Mouse (Mus musculus) heart, embryonic 14.5 days (tissue): ENCODE measurements around the gene Vars. TPM values are rescaled to one million over a fixed set of nuclear protein-coding genes. Genes with fewer than 3 reads are reported as not detected.

Experiments used
- ATAC-seq: fragments of 200-750 bp; cut with Nextera tagmentation; 2 replicates; pipeline ENCODE4 v1.8.0; 2017; ENCODE audit warnings: low read depth, moderate TSS enrichment; ENCODE audit not compliant: insufficient number of reproducible peaks, insufficient read depth, low FRiP score
- H3K27ac ChIP-seq, 2 experiments: fragments of 200-500 bp in 1 of 2; fragments of 300-500 bp in 1 of 2; sonication (generic) in 1 of 2; replicated peaks in 1 of 2; 2 replicates each; pipeline ENCODE4 v1.5.1; 2012 to 2014; ENCODE audit warnings: low read depth in 2 of 2, low read length in 2 of 2, control low read depth in 1 of 2, mild to moderate bottlenecking in 1 of 2, mixed read lengths in 1 of 2; ENCODE audit not compliant: control insufficient read depth in 1 of 2, insufficient read depth in 1 of 2
- H3K27me3 ChIP-seq: fragments of 300-500 bp; sonication (generic); 2 replicates; pipeline ENCODE4 v1.6.1; 2014; ENCODE audit warnings: mild to moderate bottlenecking, low read length, control low read depth; ENCODE audit not compliant: control insufficient read depth, insufficient read depth
- H3K36me3 ChIP-seq: fragments of 300-500 bp; sonication (generic); 2 replicates; pipeline ENCODE4 v1.6.1; 2014; ENCODE audit warnings: mild to moderate bottlenecking, control low read depth, low read length, mixed read lengths; ENCODE audit not compliant: control insufficient read depth, insufficient read depth
- H3K4me1 ChIP-seq, 2 experiments: fragments of 200-500 bp in 1 of 2; fragments of 300-500 bp in 1 of 2; sonication (generic) in 1 of 2; 2 replicates each; pipeline ENCODE4 v1.6.1; 2012 to 2014; ENCODE audit warnings: low read length in 2 of 2, control low read depth in 1 of 2, mixed read lengths in 1 of 2; ENCODE audit not compliant: control insufficient read depth in 2 of 2, insufficient read depth in 2 of 2
- H3K4me2 ChIP-seq: fragments of 300-500 bp; sonication (generic); 2 replicates; pipeline ENCODE4 v1.6.1; 2014; ENCODE audit warnings: mild to moderate bottlenecking, low read length
- H3K4me3 ChIP-seq, 2 experiments: fragments of 200-500 bp in 1 of 2; fragments of 300-500 bp in 1 of 2; sonication (generic) in 1 of 2; 2 replicates each; pipeline ENCODE4 v1.5.1; 2012 to 2014; ENCODE audit warnings: low read length in 2 of 2, mild to moderate bottlenecking in 2 of 2, control low read depth in 1 of 2, low read depth in 1 of 2, moderate library complexity in 1 of 2; ENCODE audit not compliant: control insufficient read depth in 1 of 2, insufficient read depth in 1 of 2
- H3K9ac ChIP-seq: fragments of 300-500 bp; sonication (generic); 2 replicates; pipeline ENCODE4 v1.6.1; 2014; ENCODE audit warnings: mild to moderate bottlenecking, low read length
- H3K9me3 ChIP-seq: fragments of 300-500 bp; sonication (generic); 2 replicates; pipeline ENCODE4 v1.6.1; 2016; ENCODE audit warnings: low read length, control low read depth; ENCODE audit not compliant: control insufficient read depth
- WGBS: fragments of 180-500 bp; shearing (Covaris S2); extraction: QIAGEN DNeasy Blood & Tissue Kit; methylation state at CpG from one replicate; pipeline ENCODE4 v1.1.7; 2014; 5-methylcytosine and 5-hydroxymethylcytosine counted together
- polyA plus RNA-seq: library from polyadenylated mRNA; unstranded; fragments of >200 nt; fragmentation: Nextera tagmentation; extraction: Ambion mirVana; gene quantifications from 2 replicates; pipeline ENCODE4 v1.2.1, GENCODE M21; 2014

Gene Vars
- polyA plus RNA-seq, 1 experiment from 2014 or later = 42.9 TPM

DNA sequence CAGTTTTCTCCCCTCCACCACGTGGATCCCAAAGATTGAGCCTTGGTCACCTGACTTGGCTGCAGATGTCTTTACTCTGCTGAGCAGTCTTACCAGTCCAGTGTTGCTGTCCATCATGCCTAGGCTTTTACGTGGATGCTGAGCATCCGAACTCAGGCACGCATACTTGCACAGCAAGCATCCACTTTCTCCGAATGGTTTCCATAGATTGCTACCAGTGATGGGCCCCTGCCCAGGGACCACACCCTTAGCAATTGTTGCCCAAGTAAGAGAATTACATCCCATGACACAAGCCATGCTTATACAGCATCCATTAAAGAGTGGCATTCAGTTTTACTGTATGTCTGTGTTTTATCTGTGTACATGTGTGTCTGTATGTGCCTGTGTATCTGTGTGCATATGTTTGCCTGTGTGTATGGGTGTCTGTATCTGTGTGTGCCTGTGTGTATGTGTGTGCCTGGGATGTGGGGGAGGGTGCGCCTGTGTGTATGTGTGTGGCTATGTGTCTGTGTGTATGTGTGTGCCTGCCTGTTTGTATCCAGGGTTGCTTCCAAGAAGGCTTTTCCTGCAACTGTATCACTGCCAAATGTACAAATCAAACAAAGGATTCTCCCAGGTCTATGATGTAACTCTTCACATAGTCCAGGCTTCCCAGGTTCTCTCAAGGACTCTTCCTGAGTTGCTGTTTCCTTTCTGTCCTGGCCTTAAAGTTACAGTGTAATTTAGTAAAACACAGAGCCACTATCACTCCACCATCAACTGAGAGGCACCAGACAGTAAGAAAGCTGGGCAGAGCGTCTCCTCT is 55.1 kb downstream of the Vars start:
- no peak overlapping the region for H3K4me3 ChIP-seq
- peaks cover 13 to 25% of the 10 kb centered on the region in 2 experiments for H3K4me1 ChIP-seq
- peaks cover 71% of the 10 kb centered on the region for H3K36me3 ChIP-seq
- H3K27me3 ChIP-seq = no peaks in the 10 kb centered on the region
- 0 out of 4 replicates have a peak overlapping the region, but pooled peaks of 1 of the 2 experiments have one; percentile 19 for H3K27ac ChIP-seq
- no peak overlapping the region for H3K4me2 ChIP-seq
- no peak overlapping the region for H3K9ac ChIP-seq
- H3K9me3 ChIP-seq = no peaks in the 10 kb centered on the region
- 89% methylated on average over 7 of the region's 7 CpGs for WGBS
- no peak for ATAC-seq

DNA sequence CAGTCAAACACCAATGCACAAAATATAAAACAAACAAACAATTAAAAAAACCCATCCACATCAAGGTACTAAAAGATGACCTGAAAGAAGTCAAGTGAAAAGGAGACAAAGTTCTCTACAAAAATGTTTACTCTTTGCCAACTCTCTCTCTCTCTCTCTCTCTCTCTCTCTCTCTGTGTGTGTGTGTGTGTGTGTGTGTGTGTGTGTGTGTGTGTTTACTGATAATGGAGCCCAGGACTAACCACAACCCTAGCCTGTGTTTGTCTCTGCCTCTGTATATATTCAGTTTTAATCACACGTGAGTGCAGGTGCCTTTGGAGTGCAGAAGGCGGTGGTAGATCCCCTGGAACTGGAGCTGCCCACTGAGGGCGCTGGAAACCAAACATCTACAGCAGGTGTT is 56.3 kb downstream of the Vars start:
- H3K4me2 ChIP-seq = no peak overlapping the region
- H3K9me3 ChIP-seq = no peaks in the 10 kb centered on the region
- no peak overlapping the region for H3K27ac ChIP-seq
- 70% methylated on average over 3 of the region's 3 CpGs for WGBS
- no peak overlapping the region for H3K4me3 ChIP-seq
- ATAC-seq = no peak
- peaks cover 83% of the 10 kb centered on the region for H3K36me3 ChIP-seq
- H3K27me3 ChIP-seq = no peaks in the 10 kb centered on the region
- no peak overlapping the region for H3K9ac ChIP-seq
- H3K4me1 ChIP-seq = peaks cover 12 to 24% of the 10 kb centered on the region in 2 experiments

DNA sequence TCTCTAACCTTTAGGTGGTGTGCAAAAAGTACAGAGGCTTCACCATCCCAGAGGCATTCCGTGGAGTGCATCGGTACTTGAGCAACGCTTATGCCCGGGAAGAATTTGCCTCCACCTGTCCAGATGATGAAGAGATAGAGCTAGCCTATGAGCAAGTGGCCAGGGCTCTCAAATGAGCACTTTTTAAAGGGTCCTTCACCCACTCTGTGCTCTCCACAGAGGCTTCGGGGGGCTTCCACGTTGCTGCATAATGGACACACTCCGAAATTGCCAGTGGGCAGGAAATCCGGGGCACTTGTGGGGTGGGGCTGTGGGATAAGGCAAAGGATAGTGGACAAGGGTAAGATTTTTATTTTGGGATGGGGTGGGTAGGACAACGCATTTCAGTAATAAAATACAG is 57.5 kb downstream of the Vars start:
- H3K4me2 ChIP-seq = peak overlapping the region; percentile 93; the same call in 1 of the 2 replicates
- H3K4me1 ChIP-seq = peaks cover 4 to 14% of the 10 kb centered on the region in 2 experiments
- ATAC-seq = no peak
- peak overlapping the region; percentile 46 to 94; a peak in 3 of 4 replicates for H3K27ac ChIP-seq
- no peaks in the 10 kb centered on the region for H3K27me3 ChIP-seq
- H3K9me3 ChIP-seq = no peaks in the 10 kb centered on the region
- no peak overlapping the region; the same call in 1 of the 2 replicates for H3K9ac ChIP-seq
- H3K36me3 ChIP-seq = peaks cover 77% of the 10 kb centered on the region
- 47% methylated on average over 9 of the region's 9 CpGs for WGBS
- peak overlapping the region in 1 of 2 experiments; percentile 66; a peak in 2 of 4 replicates for H3K4me3 ChIP-seq

GRCm38 (mm10) chr17:35058911-35059892 is 58.4 kb downstream of the Vars start, which contains the start of gene Ddah2:
Gene Ddah2 (plus strand): TSS chr17:35059035.
- Histone ChIP-seq H3K36me3 (peaks cover 68% of the 10 kb centered on the region), H3K27me3 (peaks cover 8% of the 10 kb centered on the region; the same call in 1 of the 2 replicates), H3K4me1 (peaks cover 4 to 14% of the 10 kb centered on the region in 2 experiments), H3K27ac (peak within 1 kb of the TSS; percentile 94 to 97), H3K4me3 (peak within 1 kb of the TSS; percentile 66 to 94), H3K4me2 (peak within 1 kb of the TSS; percentile 93), H3K9ac (peak within 1 kb of the TSS; percentile 91), H3K9me3 (no peaks in the 10 kb centered on the region)
- under 1% methylated on average over 57 of the region's 57 CpGs for WGBS
- ATAC-seq = peak; percentile 93

GRCm38 (mm10) chr17:35060071-35060470 is 59.3 kb downstream of the Vars start:
- peaks cover 13% of the 10 kb centered on the region; the same call in 1 of the 2 replicates for H3K27me3 ChIP-seq
- H3K4me2 ChIP-seq = peak overlapping the region; percentile 93
- peak overlapping the region; percentile 91 for H3K9ac ChIP-seq
- H3K36me3 ChIP-seq = peaks cover 61% of the 10 kb centered on the region
- peak overlapping the region; percentile 66 to 94 for H3K4me3 ChIP-seq
- no peak for ATAC-seq
- no peaks in the 10 kb centered on the region for H3K9me3 ChIP-seq
- peaks cover 9 to 15% of the 10 kb centered on the region in 2 experiments for H3K4me1 ChIP-seq
- WGBS = 38% methylated on average over 14 of the region's 14 CpGs
- H3K27ac ChIP-seq = peak overlapping the region in 1 of 2 experiments; percentile 94; a peak in 2 of 4 replicates

GRCm38 (mm10) chr17:35060737-35061297 is 60.0 kb downstream of the Vars start:
- H3K27ac ChIP-seq = no peak overlapping the region
- H3K4me2 ChIP-seq = peak overlapping the region; percentile 93
- WGBS = 71% methylated on average over 22 of the region's 22 CpGs
- peaks cover 53% of the 10 kb centered on the region for H3K36me3 ChIP-seq
- H3K9me3 ChIP-seq = no peaks in the 10 kb centered on the region
- peak overlapping the region; percentile 66 to 94 for H3K4me3 ChIP-seq
- peak overlapping the region; percentile 91; the same call in 1 of the 2 replicates for H3K9ac ChIP-seq
- no peak for ATAC-seq
- peaks cover 16% of the 10 kb centered on the region; the same call in 1 of the 2 replicates for H3K27me3 ChIP-seq
- H3K4me1 ChIP-seq = peaks cover 10 to 22% of the 10 kb centered on the region in 2 experiments

GRCm38 (mm10) chr17:35061299-35061698 is 60.5 kb downstream of the Vars start:
- ATAC-seq = no peak
- no peak overlapping the region for H3K4me2 ChIP-seq
- H3K27ac ChIP-seq = no peak overlapping the region
- peaks cover 10 to 22% of the 10 kb centered on the region in 2 experiments for H3K4me1 ChIP-seq
- whole genome bisulfite sequencing = 88% methylated on average over 8 of the region's 8 CpGs
- H3K9ac ChIP-seq = no peak overlapping the region
- H3K27me3 ChIP-seq = peaks cover 19% of the 10 kb centered on the region
- H3K9me3 ChIP-seq = no peaks in the 10 kb centered on the region
- peaks cover 48% of the 10 kb centered on the region for H3K36me3 ChIP-seq
- H3K4me3 ChIP-seq = no peak overlapping the region
